ENCODE assay signal across 19 mouse cellular contexts in genomic region chr12:39997651-39998050, GRCm38 (mm10). TPM values are rescaled to one million over a fixed set of nuclear protein-coding genes. Genes with fewer than 3 reads are reported as not detected.
A peak's percentile ranks its signal among the peaks of the same experiment; 100 is the strongest.
DNase-seq lines count a peak whose midpoint lies in the region; ATAC-seq and TF ChIP-seq lines count a peak whose summit lies in the region.
"Had no signal": no experiment of that assay in that cellular context is flagged by ENCODE, and none has a peak within 500 bp of the region (broad histone marks: within the 10 kb centered on the region; RNA-seq: fewer than 3 reads in every experiment).

No protein-coding gene starts in this region.

- no peak for TF ChIP-seq POLR2A in ES-Bruce4 (IDR thresholded peaks at IDR 0.05; ENCODE audit: insufficient read depth, low read length)

- TF ChIP-seq CTCF in hindbrain, postnatal 0 days (IDR thresholded peaks at IDR 0.05; ENCODE audit: low read depth) = no peak
- no peak for TF ChIP-seq CTCF in ES-Bruce4 (IDR thresholded peaks at IDR 0.05; ENCODE audit: low read depth, low read length)
- no peak for TF ChIP-seq CTCF in stomach, postnatal 0 days (IDR thresholded peaks at IDR 0.05; ENCODE audit: low read depth)

- H3K4me1 ChIP-seq in hindbrain, embryonic 10.5 days (replicated peaks) = peaks cover 27% of the 10 kb centered on the region
- no peaks in the 10 kb centered on the region; the same call in 1 of the 2 replicates for H3K4me1 ChIP-seq in hindbrain, postnatal 0 days (ENCODE audit: insufficient read depth, low read length)
- H3K4me1 ChIP-seq in ES-Bruce4 (ENCODE audit: control insufficient read depth, insufficient read depth, low read length) = peaks cover 6% of the 10 kb centered on the region
- H3K4me1 ChIP-seq in stomach, postnatal 0 days (replicated peaks; ENCODE audit: control insufficient read depth, insufficient read depth) = no peaks in the 10 kb centered on the region

- H3K9ac ChIP-seq in hindbrain, postnatal 0 days (replicated peaks; ENCODE audit: low read length) = no peak overlapping the region
- H3K9ac ChIP-seq in ES-Bruce4 (ENCODE audit: low read depth, poor library complexity, severe bottlenecking) = no peak overlapping the region
- H3K9ac ChIP-seq in stomach, postnatal 0 days (ENCODE audit: low read length) = no peak overlapping the region
- H3K9ac ChIP-seq: embryonic facial prominence, embryonic 12.5 days; embryonic facial prominence, embryonic 15.5 days; forebrain, embryonic 15.5 days; heart, embryonic 12.5 days; heart, embryonic 15.5 days; hindbrain, embryonic 14.5 days had no signal

- no peaks in the 10 kb centered on the region for H3K27me3 ChIP-seq in hindbrain, embryonic 10.5 days (ENCODE audit: insufficient read depth, poor library complexity, severe bottlenecking)
- no peaks in the 10 kb centered on the region for H3K27me3 ChIP-seq in hindbrain, postnatal 0 days (ENCODE audit: insufficient read depth, low read length)
- no peaks in the 10 kb centered on the region for H3K27me3 ChIP-seq in ES-Bruce4 (ENCODE audit: control insufficient read depth, insufficient read depth, low read length, poor library complexity, severe bottlenecking)
- no peaks in the 10 kb centered on the region for H3K27me3 ChIP-seq in stomach, postnatal 0 days (ENCODE audit: control insufficient read depth, insufficient read depth, low read length)
- H3K27me3 ChIP-seq: CH12.LX; embryonic facial prominence, embryonic 12.5 days; embryonic facial prominence, embryonic 15.5 days; forebrain, embryonic 15.5 days; heart, embryonic 12.5 days; heart, embryonic 15.5 days had no signal

- no peak for TF ChIP-seq EP300 in ES-Bruce4 (IDR thresholded peaks at IDR 0.05; ENCODE audit: insufficient read depth, low read depth, low read length)
- no peak for TF ChIP-seq EP300 in stomach, postnatal 0 days (optimal IDR thresholded peaks at IDR 0.05)

- 0 out of 2 replicates have a peak overlapping the region, but pooled peaks have one; percentile 29 for H3K27ac ChIP-seq in hindbrain, embryonic 10.5 days
- no peak overlapping the region for H3K27ac ChIP-seq in hindbrain, postnatal 0 days
- peak overlapping the region; percentile 94 for H3K27ac ChIP-seq in ES-Bruce4 (ENCODE audit: insufficient read depth, low read length)
- H3K27ac ChIP-seq in stomach, postnatal 0 days (replicated peaks) = no peak overlapping the region
- H3K27ac ChIP-seq: embryonic facial prominence, embryonic 15.5 days; forebrain, embryonic 15.5 days; hindbrain, embryonic 14.5 days had no signal

- DNase-seq in hindbrain, embryonic 10.5 days (ENCODE audit: low spot score) = no peak
- no peak for DNase-seq in hindbrain, postnatal 0 days (ENCODE audit: low spot score)
- DNase-seq in R1 (ENCODE audit: low read depth, low spot score) = peak; percentile 93
- DNase-seq in frontal cortex, adult 2 months (ENCODE audit: extremely low spot score in 1 of 2, low spot score in 1 of 2) = no peak
- DNase-seq in stomach, postnatal 0 days (ENCODE audit: low spot score) = no peak
- DNase-seq: adrenal gland, postnatal 10 days; B cell, adult 2 months; cerebellum, adult 18-20 months; cerebellum, adult 9-10 months; gastrocnemius, adult 2 months had no signal

- H3K9me3 ChIP-seq in hindbrain, embryonic 10.5 days = no peaks in the 10 kb centered on the region
- no peaks in the 10 kb centered on the region for H3K9me3 ChIP-seq in hindbrain, postnatal 0 days (ENCODE audit: low read length)
- no peaks in the 10 kb centered on the region for H3K9me3 ChIP-seq in ES-Bruce4 (replicated peaks; ENCODE audit: control insufficient read depth, insufficient read depth, low read length, poor library complexity, severe bottlenecking)
- no peaks in the 10 kb centered on the region for H3K9me3 ChIP-seq in stomach, postnatal 0 days (ENCODE audit: control insufficient read depth, low read length)
- H3K9me3 ChIP-seq: embryonic facial prominence, embryonic 12.5 days; embryonic facial prominence, embryonic 15.5 days; forebrain, embryonic 15.5 days; heart, embryonic 12.5 days; heart, embryonic 15.5 days had no signal

- no peaks in the 10 kb centered on the region for H3K36me3 ChIP-seq in hindbrain, embryonic 10.5 days
- H3K36me3 ChIP-seq in hindbrain, postnatal 0 days (ENCODE audit: insufficient read depth, low read length) = no peaks in the 10 kb centered on the region
- no peaks in the 10 kb centered on the region for H3K36me3 ChIP-seq in ES-Bruce4 (ENCODE audit: control insufficient read depth, insufficient read depth, low read length, poor library complexity, severe bottlenecking)
- no peaks in the 10 kb centered on the region for H3K36me3 ChIP-seq in stomach, postnatal 0 days (ENCODE audit: control insufficient read depth, insufficient read depth, low read length)
- H3K36me3 ChIP-seq: embryonic facial prominence, embryonic 12.5 days; embryonic facial prominence, embryonic 15.5 days; forebrain, embryonic 15.5 days; heart, embryonic 12.5 days; heart, embryonic 15.5 days had no signal

- WGBS in hindbrain, embryonic 10.5 days = 23% methylated on average over 4 of the region's 4 CpGs
- WGBS in hindbrain, postnatal 0 days = 15% methylated on average over 4 of the region's 4 CpGs
- 51% methylated on average over 4 of the region's 4 CpGs for WGBS in stomach, postnatal 0 days

- H3K4me2 ChIP-seq in hindbrain, postnatal 0 days (ENCODE audit: low read depth, low read length) = no peak overlapping the region
- no peak overlapping the region for H3K4me2 ChIP-seq in stomach, postnatal 0 days (replicated peaks; ENCODE audit: low read depth)
- H3K4me2 ChIP-seq: embryonic facial prominence, embryonic 12.5 days; embryonic facial prominence, embryonic 15.5 days; forebrain, embryonic 15.5 days; heart, embryonic 12.5 days; heart, embryonic 15.5 days; hindbrain, embryonic 14.5 days had no signal

- H3K4me3 ChIP-seq in hindbrain, embryonic 10.5 days = no peak overlapping the region
- no peak overlapping the region for H3K4me3 ChIP-seq in hindbrain, postnatal 0 days (ENCODE audit: low read length)
- H3K4me3 ChIP-seq in ES-Bruce4 (ENCODE audit: low read depth, low read length) = no peak overlapping the region
- no peak overlapping the region for H3K4me3 ChIP-seq in stomach, postnatal 0 days (ENCODE audit: low read depth, low read length)
- H3K4me3 ChIP-seq: embryonic facial prominence, embryonic 12.5 days; embryonic facial prominence, embryonic 15.5 days; forebrain, embryonic 15.5 days; gastrocnemius, adult 2 months; heart, embryonic 12.5 days; heart, embryonic 15.5 days had no signal

- ATAC-seq in hindbrain, postnatal 0 days = no peak
- ATAC-seq in stomach, postnatal 0 days (ENCODE audit: low FRiP score, low TSS enrichment) = no peak
- ATAC-seq: intestine, postnatal 0 days had no signal

RNA-seq across cellular contexts. Expression of gene Arl4a, which starts 40.2 kb away (rescaled TPM):
- polyA plus RNA-seq in hindbrain, embryonic 10.5 days (2016; fragmentation: Nextera tagmentation; extraction: Ambion mirVana) = 46.7 and 49.2 TPM in 2 replicates
- total RNA-seq in hindbrain, postnatal 0 days (2014; rRNA removed) = 48.3 and 61.9 TPM in 2 replicates
- polyA plus RNA-seq in hindbrain, postnatal 0 days (2015; fragmentation: Nextera tagmentation; extraction: Ambion mirVana) = 113 and 114 TPM in 2 replicates
- 23.7 and 26.5 TPM in 2 replicates for polyA plus RNA-seq in ES-Bruce4 (2011; ENCODE audit: insufficient read depth, insufficient read length, low read depth, missing spikeins)
- polyA plus RNA-seq in frontal cortex, adult 2 months (2012; rRNA removed) = 36.6 and 36.9 TPM in 2 replicates
- 38.3 and 38.5 TPM in 2 replicates for polyA plus RNA-seq in stomach, postnatal 0 days (2015; fragmentation: Nextera tagmentation; extraction: Ambion mirVana)

Comparison
In these comparisons a context has a peak if more than half of its experiments do, and no peak if none do; other contexts are left out.
1. H3K27ac ChIP-seq: peak in hindbrain, embryonic 10.5 days (single experiment) and ES-Bruce4 (single experiment); none in hindbrain, postnatal 0 days (single experiment) and stomach, postnatal 0 days (single experiment).